8 mouse cellular contexts compared by ENCODE assay signal in the genomic region with DNA sequence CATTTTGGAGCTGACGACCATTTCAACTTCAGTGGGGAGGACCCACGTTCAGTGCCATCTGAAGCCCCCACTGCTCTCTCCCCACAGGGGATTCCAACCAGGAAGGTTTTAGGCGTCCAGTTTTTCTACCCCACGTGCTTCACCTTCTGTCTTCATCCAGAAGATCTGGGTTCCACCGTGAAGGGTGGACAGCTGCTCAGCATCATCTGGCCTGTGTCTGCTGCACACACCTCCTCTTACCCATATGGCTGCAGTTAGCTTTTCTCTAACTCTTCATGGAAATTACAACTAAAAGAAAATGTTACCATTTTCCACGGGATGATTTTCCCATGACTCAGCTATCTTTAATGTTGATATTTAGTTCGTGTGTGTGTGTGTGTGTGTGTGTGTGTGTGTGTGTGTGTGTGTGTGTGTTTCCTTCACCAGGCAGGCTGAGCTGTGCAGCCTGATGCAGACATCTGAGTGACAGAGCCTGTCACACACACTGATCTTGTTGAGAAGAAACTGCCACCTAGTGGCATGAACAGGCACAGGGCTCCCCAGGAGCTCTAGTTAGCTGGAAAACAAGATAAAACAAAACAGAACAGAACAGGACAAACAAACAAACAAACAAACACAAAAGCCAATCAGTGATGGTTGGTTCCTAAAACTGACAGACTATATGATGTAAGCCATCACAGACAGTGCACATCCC.
DNase-seq lines count a peak whose midpoint lies in the region; ATAC-seq lines count a peak whose summit lies in the region.

No protein-coding gene starts in this region.

- H3K4me3 ChIP-seq in midbrain, embryonic 11.5 days (ENCODE audit: low read depth, low read length), result no peak overlapping the region
- no peak overlapping the region for H3K4me3 ChIP-seq in midbrain, embryonic 10.5 days
- no peak overlapping the region for H3K4me3 ChIP-seq in forebrain, embryonic 16.5 days (replicated peaks; ENCODE audit: low read length)

- no peak overlapping the region for H3K4me2 ChIP-seq in midbrain, embryonic 11.5 days
- H3K4me2 ChIP-seq in forebrain, embryonic 16.5 days (ENCODE audit: low read length), result no peak overlapping the region

- ATAC-seq in midbrain, embryonic 11.5 days (ENCODE audit: low FRiP score), result peak; percentile 72
- ATAC-seq in forebrain, embryonic 16.5 days, result peak; percentile 82

- peak; percentile 15 to 66 for DNase-seq in adrenal gland, adult (ENCODE audit: inconsistent age in 2 of 2, low spot score in 1 of 2)
- no peak for DNase-seq in adrenal gland, adult 18-20 months (ENCODE audit: low spot score in 2 of 2)
- no peak for DNase-seq in midbrain, embryonic 11.5 days (ENCODE audit: low spot score, missing footprints)
- DNase-seq in midbrain, embryonic 10.5 days (ENCODE audit: low spot score), result no peak
- DNase-seq in layer of hippocampus, adult 9-10 months (ENCODE audit: low spot score), result peak; percentile 47
- peak; percentile 53 to 54 for DNase-seq in natural killer cell, adult 2 months (ENCODE audit: low spot score in 2 of 2)
- no peak for DNase-seq in urinary bladder, postnatal 10 days (ENCODE audit: low spot score)

- H3K27ac ChIP-seq in midbrain, embryonic 11.5 days (ENCODE audit: low read depth, low read length), result no peak overlapping the region
- no peak overlapping the region for H3K27ac ChIP-seq in midbrain, embryonic 10.5 days (replicated peaks)
- no peak overlapping the region for H3K27ac ChIP-seq in forebrain, embryonic 16.5 days (ENCODE audit: low read length)

- no peaks in the 10 kb centered on the region for H3K27me3 ChIP-seq in midbrain, embryonic 11.5 days (ENCODE audit: control insufficient read depth, insufficient read depth, low read length)
- no peaks in the 10 kb centered on the region for H3K27me3 ChIP-seq in midbrain, embryonic 10.5 days (ENCODE audit: low read depth, poor library complexity, severe bottlenecking)
- no peaks in the 10 kb centered on the region for H3K27me3 ChIP-seq in forebrain, embryonic 16.5 days (replicated peaks; ENCODE audit: control insufficient read depth, insufficient read depth, low read length)

- WGBS in midbrain, embryonic 11.5 days, result 65% methylated on average over 7 of the region's 7 CpGs
- 62% methylated on average over 7 of the region's 7 CpGs for WGBS in midbrain, embryonic 10.5 days
- 58% methylated on average over 7 of the region's 7 CpGs for WGBS in forebrain, embryonic 16.5 days

- H3K4me1 ChIP-seq in midbrain, embryonic 11.5 days (ENCODE audit: control insufficient read depth, insufficient read depth, low read length), result no peaks in the 10 kb centered on the region
- peaks cover 1% of the 10 kb centered on the region for H3K4me1 ChIP-seq in midbrain, embryonic 10.5 days
- no peaks in the 10 kb centered on the region for H3K4me1 ChIP-seq in forebrain, embryonic 16.5 days (replicated peaks; ENCODE audit: control insufficient read depth, insufficient read depth, low read length)

- no peaks in the 10 kb centered on the region for H3K36me3 ChIP-seq in midbrain, embryonic 11.5 days (ENCODE audit: control insufficient read depth, insufficient read depth, low read length)
- H3K36me3 ChIP-seq in midbrain, embryonic 10.5 days, result no peaks in the 10 kb centered on the region
- H3K36me3 ChIP-seq in forebrain, embryonic 16.5 days (ENCODE audit: control insufficient read depth, insufficient read depth), result no peaks in the 10 kb centered on the region

- no peak overlapping the region for H3K9ac ChIP-seq in midbrain, embryonic 11.5 days (ENCODE audit: low read length)
- H3K9ac ChIP-seq in forebrain, embryonic 16.5 days (replicated peaks; ENCODE audit: low read depth, low read length), result no peak overlapping the region

- no peaks in the 10 kb centered on the region for H3K9me3 ChIP-seq in midbrain, embryonic 11.5 days (ENCODE audit: control insufficient read depth, low read length)
- no peaks in the 10 kb centered on the region for H3K9me3 ChIP-seq in midbrain, embryonic 10.5 days (replicated peaks)
- H3K9me3 ChIP-seq in forebrain, embryonic 16.5 days (ENCODE audit: control insufficient read depth, low read length), result no peaks in the 10 kb centered on the region

Comparison
In these comparisons a context has a peak if more than half of its experiments do, and no peak if none do; other contexts are left out.
1. DNase-seq: peak in adrenal gland, adult (2 of 2), layer of hippocampus, adult 9-10 months (single experiment) and natural killer cell, adult 2 months (2 of 2); none in adrenal gland, adult 18-20 months (0 of 2), midbrain, embryonic 11.5 days (single experiment), midbrain, embryonic 10.5 days (single experiment) and urinary bladder, postnatal 10 days (single experiment).